Mouse (Mus musculus) naive thymus-derived CD4-positive, alpha-beta T cell, adult 2 months (primary cell): ENCODE measurements around the gene Enox1.
"Not testable (repeated sequence)": the region's sequence is repeated elsewhere in the genome, so short reads cannot be mapped to it uniquely, and the experiment has no call there.

Experiments
- DNase-seq: peaks from one replicate; pipeline ENCODE4 v3.0.0-alpha.2; 2011; ENCODE audit warnings: low read depth

Enox1 gene

DNA sequence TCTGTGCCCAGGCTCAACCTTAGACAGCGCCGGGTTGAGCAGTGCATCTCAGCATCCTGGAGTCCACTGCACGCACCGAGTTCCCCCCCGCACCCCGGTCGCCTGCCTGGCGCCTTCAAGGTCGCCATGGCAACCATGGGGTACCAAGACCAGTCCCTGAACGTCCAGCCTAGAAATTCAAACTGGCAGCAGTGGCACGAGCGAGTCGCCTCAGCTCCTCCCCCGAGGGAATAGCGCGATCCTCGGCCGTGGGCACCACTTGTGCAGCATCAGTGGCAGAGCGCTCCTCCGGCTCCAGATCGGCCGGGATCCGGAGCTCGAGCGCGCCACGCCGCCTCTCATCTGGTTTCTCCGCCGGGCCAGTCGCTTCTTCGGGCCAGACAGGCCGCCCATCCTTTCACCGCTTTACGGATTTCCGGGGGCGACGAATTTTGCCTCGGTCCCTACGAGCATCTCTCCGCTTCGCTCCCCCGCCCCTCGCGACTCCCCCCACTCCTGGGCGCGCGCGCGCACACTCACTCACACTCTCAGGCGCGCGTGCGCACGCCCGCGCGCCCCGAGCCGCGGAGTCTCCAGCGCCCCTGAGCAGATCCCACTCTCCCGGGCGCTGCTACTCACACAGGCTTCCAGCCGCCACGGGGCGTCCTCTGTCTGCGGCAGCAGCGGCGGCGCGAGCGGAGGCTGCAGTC, at the start of gene Enox1:
Gene Enox1 (plus strand): TSS at position 542 of the 689 bp plus-strand sequence.
- DNase-seq: no peak

DNA sequence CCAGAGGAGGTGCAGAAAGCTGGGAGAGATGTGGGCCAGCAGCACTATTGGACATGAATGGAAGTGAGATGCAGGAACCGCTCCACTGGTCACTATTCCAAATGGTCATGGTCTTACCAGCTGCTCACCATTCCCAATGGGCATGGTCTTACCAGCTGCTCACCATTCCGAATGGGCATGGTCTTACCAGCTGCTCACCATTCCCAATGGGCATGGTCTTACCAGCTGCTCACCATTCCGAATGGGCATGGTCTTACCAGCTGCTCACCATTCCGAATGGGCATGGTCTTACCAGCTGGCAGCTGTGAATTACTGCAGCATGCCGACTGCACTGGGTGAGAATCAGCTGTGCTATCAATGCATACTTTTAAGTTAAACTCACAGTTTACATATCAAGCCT, 45.9 kb upstream of the Enox1 start:
- DNase-seq: not testable (repeated sequence)

DNA sequence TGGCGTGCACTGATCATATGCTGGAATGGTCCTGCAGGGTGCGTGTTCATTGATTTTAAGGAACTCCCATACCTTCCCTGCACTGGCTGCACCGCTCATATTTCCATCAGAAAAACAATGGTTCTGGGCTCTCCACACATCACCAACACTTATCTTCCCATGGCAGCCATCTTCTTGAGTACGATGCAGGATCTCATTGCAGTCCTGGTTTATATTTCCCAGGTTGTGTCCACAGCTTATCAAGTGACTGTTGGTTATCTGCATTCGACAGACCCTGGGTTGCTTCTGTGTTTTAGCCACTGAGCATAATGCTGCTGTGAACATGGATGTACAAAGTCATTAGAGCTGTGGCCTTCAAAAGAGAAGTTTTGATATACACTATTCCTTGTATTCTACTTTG, 26.0 kb upstream of the Enox1 start:
- no peak for DNase-seq

DNA sequence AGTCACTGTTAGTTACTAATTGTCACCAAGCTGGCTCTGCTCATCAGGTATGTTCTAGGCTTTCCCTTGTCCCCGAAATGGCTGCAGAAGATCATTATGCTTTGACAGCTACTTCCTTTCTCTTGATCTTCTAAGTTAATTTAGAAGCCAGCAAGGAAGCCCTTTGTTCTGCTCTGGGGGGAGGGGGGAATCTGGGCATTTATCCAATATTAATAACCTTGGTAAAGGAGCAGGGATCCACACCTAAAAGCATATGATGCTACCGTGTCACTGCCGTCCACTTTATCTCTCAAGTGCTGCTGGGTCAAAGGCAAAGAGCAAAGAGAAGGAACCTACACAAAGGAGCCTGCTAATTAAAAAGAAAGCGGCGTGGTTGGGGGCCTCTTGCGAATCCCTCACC, 19.6 kb upstream of the Enox1 start:
- DNase-seq: no peak

DNA sequence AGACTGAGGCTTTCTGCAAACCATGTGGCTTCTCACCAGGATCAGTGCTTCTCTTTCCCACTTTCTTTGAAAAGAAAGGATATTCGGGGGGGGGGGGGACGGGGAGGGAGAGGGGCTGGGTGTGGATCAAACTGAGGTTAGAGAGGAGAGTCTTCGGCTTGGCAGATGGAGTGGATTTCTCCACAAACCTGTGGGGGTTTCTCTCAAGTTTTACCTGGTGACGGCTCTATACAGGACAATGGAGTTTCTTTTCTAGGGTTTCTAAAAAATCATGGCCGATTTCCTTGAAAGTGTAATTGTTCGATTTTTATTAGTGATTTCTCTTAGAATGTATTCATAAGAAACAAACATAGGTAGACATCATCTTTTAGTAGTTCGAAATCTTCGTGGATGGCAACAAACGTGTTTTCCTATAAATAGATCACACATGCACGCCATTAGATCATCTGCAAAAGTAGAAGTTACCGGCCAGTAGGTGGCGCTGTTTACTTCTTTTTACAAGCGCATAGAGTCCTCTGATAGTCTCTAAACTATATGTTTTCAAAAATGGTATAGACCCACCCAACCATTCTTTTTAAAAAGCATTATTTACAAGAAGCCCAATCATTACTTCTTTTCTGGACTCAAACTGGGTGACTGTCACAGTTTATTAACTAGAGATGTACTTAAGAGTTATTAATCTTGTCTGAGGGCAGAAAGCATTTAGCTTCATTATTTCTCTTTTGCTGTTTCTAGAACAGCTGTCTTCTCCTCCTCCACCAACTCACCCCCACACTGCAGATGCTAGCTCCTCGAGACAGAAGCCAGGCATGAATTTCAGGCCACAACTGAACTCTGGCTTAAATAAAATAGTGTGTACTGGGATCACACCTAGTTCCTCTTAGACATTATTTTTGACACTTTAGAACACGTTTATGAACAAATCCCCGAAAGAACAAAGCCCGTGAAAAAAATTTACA, 15.0 kb upstream of the Enox1 start:
- DNase-seq: peak; percentile 78

DNA sequence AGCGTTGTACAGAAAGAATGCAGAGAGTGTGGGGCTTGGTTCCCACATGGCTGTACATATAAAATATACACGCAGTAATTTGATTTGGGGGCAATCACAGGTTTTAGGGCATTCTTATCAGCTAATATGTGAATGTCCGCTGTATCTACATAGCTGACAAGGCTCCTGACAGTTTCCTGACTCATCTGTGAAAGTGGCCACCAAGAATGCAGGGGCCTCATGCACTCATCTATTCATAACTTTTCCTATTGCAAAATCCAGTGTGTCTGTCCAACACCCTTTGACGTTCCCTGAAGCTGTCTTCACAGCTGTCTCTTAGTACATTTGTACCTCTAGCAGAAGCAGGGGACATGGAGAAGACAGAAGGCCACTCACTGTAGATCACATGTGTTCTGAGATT, 11.5 kb upstream of the Enox1 start:
- DNase-seq: no peak

DNA sequence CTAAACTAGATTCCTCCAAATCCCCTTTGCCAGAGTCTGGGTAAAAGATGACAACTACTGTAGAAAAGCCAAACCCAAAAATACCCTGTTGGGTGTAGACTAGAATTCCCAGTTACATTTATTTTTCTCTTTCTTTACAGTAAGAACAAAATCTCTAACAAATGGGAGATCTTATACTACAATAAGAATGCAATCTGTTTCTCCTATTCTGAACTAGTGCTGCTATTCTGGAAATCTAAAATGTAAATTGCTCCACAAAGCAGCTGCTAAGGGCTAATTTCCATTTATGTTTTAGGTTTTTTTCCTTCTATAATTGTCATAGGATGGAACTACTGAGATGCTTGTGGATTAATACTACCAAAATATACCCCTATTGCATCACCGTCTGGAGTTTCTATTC, 8.9 kb upstream of the Enox1 start:
- DNase-seq: no peak

DNA sequence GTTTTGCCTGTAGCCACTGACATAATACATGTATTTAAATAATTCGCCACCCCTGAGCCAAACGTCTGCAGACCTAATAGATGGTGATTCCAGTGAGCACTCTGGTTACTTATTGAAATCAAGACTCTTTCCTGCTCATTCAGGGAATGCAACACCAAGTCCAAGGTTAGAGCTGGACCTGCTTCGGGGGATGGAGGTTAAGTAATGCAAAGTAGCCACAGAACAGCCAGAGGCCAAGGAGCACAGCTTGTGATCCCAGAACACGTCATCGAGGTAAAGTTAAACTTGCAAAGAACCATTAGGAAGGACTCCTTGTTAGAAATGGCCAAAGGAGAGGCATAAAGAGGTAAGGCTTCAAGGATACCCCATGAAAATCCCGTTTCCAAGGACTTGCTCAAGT, 6.0 kb upstream of the Enox1 start:
- no peak for DNase-seq

DNA sequence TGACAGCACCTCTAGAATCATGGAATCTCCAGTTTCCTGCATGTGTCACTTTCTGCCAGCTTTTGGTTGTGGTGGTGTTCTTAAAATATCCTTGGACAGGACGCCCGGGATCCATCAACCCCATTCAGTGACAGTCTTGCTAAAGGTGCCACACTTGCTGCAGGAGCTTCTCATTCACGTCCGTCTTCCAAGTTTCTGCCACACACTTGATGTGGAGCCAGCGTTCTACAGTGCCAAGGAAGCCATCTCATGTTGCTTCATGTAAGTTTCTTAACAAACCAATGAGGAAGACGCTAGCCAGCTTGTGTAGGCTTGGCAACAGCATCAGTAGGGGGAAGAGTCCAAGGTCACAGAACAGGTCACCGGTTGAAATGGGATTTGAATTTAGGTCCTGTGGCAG, 5.1 kb upstream of the Enox1 start:
- DNase-seq: no peak

DNA sequence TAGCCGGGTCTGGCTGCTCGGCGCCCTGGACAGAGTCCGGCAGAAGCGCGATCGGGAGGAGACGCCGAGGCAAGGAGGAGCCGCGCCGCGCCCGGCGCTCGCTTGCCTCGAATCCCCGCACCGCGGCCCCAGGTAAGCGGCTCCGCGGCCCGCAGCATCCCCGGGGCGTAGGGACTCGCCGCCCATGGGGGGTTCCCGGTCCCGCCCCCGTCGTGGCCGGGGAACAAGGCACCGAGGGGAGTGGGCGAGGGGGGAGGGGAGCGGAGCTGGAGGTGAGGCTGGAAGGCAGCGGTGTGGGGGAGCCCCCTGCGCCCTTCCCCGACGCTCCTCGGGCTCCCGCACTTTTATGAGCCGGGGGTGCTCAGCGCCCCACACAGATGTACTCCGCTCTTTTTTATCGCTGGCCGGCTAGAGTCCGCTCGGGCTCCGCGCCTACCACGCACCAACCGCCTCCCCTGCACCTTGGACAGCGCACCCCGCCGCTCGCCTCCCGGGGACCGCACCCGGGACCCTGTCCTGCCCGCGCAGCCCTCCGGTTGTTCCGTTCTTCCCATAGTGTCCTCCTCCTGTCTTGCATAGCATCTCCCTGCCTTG, 445 bp downstream of the Enox1 start:
- DNase-seq: no peak

DNA sequence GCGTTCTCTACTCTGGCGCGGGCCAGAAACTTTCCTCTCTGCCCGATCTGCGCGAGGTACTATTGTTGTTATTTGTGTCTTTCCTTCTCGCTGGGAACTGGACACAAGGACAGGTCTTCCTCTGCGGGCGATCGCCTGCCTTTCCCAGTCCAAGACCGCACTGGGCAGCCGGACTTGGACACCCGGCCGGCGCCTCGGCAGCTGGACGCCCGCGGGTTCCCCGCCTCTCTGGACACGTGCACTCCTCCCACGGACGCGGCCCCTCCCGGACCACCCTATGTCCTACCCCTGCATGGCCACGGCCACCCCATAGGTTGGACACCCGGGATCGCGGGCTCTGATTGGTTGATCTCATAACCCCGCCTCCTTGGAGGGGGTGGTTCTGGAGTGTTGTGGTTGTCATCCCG, 945 bp downstream of the Enox1 start:
- DNase-seq: no peak

DNA sequence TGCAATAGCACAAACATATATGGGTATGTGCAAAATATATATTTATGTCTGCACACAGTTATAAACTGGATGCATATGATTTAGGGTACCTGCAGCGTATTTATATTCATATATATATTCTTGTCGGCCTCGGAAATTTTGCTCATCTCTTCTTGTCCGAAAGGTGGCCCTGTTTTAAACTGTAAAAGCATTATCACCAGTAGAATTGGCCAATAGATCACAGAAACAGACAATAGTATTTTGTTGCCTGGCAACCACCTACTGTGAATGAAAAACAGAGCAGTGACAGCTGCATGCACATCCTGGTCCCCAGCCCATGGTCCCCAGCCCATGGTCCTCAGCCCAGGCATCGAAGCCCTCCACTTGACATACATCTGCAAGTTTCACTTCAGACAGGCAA, 2.8 kb downstream of the Enox1 start:
- no peak for DNase-seq

DNA sequence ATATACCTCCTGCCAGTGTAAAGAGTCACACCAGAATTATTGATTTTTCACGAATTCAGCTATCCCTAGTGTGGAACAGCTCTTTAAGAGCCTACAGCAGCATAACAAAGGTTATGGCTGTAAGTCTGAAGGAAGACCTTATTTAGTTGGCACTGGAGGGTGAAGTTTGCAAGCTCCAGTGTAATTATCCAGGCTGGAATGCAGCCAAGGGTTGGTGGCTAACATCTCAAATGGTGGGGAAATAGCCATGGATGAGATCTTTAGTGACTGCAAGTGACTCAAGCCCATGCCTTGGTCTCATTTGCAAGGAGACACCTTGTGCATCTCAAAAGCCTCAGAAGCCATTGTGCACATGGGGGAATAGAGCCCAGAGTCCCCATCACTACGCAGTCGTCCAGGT, 5.9 kb downstream of the Enox1 start:
- no peak for DNase-seq

DNA sequence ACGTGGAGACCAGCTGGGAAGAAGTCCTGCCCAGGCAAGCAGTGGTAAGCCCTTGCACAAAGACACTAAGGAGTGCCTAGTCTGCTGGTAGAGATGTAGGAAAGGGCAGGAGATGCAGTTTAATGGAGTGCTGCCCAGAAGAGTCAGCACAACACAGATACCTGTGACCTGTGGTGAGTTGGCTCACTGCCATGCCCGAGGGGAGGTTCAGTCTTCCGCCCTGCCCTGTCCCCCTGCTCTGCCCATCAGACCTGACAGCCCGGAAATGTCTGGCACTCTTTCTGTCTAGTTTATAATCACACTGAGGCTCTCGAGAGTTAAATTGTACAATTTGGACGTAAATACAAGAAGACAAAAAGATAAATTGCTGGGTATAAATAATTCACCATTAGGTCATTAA, 7.8 kb downstream of the Enox1 start:
- no peak for DNase-seq

DNA sequence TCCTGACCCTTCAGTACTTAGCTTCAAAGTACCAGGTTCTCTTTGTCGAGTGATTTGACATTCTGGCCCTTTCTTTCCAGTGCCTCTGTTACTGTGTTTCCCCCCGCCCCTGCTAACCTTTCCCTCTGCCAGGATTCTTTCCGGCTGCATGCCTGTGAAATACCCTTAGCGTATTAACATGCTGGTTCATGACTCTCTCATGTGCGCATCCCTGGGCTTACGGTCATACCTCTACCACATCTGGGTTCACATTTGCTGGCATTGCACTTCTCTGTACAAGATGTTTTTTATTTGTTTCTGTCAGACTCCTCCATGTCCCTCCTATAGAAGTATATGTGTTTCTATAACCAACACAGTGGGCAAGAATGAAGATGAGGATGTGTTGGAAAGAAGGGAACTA, 11.6 kb downstream of the Enox1 start:
- DNase-seq: no peak

DNA sequence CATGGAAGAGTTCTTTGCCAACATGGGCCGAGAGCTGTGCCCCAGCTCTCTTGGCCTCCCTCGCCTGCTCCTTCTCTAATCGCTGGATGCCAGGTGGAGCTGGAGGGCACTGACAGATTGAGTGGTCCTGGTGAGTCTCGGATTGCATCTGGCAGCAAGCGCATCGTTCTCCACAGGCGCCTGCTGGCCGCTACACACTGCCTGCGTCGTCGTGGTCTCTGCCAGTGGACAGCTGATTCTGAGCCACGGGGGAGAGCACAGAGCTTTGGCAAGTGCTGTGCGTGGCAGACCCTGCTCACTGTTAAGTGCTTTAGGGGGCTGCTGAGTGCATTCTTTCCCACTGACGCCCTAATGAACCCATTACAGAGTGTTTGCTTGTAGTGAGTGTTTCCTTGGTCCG, 17.9 kb downstream of the Enox1 start:
- no peak for DNase-seq

DNA sequence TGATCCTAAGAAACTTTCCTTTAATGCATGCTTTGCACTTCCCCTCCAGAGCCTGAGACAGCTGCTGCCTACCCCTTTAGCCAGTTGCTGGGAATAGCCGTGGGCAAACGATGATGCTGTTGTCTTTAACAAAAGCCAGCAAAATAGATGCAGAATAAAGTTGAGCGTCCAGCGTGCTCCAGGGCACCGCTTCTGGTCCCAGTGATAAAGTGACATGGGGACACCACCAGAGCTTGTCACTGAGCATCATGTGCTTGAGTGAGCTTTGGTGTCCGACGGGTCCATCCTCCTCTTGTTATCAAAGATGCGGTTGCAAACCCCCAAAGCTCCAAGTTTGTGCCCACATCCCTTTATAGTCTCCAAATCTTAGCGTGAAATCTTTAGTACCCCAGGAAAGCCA, 18.4 kb downstream of the Enox1 start:
- DNase-seq: no peak

DNA sequence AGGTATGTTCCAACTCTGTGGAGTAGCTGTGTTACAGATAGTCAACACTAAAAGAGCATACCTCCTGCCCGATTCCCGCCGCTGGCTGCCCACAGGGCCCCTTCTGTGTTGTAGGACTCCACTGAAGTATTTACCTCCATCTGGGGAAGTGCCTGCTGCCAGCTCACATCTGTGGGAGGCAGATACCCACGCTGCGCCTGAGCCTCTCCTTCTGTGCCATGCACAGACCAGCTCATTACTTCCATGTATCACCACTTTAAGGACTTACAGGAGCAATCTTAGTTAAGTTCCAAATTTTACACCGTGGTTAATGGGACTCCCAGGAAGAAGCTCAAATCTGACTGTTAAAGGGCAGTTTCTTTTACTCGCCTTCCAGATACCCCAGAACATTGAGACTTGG, 23.7 kb downstream of the Enox1 start:
- no peak for DNase-seq

DNA sequence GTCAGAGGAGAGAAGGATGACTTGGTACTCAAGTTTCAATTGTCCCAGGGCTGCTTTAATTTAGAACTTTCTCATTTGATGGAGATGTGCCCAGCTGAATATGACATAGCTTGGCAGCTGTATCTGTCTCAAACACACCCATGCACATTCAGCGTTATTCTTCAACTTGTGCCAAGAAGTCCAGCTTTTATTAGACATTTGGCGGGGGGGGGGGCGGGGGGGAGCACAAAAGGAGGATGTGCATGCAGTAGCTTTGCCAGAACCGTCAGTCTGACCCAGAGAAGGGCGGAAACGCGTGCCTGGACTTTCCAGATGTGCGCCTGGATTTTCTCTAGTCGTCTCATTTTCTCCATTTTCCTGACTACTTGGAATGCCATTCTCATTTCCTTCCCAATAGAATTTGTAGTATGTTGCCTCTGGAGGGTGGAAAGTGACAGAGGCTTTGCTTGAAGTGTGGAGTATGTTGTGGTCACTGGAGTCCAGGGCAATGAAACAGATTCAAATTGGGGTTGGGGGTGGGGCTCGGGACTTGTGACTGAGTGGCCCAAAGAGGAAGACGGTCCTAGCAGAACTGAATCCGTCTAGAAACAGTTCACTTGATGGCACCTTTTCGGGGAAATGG, 24.3 kb downstream of the Enox1 start:
- DNase-seq: no peak

DNA sequence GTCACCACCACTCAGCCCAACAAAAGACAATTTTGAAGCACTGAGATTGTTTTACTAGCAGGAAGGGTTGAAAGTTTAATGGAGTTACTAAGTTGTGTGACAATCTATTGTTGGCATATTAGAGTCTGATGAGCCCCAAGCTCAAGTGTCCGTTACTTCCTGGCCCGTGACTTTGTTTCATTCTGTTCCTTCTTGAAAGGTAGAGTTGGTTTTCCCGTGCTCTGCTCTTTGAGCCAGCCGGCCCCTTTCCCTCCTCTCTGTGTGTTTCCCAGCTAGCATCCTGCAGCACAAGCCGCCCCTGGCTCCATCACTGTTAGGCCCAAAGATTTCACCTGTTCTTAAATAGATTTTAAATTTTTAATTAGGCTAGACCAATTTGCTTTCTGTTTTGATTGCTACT, 26.9 kb downstream of the Enox1 start:
- DNase-seq: no peak

DNA sequence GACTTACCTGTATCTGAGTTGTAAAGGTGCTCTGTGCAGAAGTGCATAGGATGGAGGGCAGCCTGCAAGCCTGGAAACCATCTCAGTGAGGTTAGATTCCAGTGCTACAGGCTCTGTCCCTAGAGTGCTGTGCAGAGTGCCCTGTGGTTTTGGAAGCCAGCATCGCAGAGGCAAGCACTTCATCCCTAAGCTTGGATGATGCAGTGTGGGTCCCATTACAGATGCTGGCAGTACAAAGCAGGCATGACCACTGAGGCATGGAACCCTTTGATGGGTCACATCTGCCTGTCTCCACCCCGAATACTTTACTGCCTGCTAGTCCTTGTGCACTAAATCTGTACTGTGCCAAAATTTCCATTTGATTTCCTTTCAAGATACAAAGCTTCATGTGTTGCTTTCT, 33.6 kb downstream of the Enox1 start:
- DNase-seq: no peak

DNA sequence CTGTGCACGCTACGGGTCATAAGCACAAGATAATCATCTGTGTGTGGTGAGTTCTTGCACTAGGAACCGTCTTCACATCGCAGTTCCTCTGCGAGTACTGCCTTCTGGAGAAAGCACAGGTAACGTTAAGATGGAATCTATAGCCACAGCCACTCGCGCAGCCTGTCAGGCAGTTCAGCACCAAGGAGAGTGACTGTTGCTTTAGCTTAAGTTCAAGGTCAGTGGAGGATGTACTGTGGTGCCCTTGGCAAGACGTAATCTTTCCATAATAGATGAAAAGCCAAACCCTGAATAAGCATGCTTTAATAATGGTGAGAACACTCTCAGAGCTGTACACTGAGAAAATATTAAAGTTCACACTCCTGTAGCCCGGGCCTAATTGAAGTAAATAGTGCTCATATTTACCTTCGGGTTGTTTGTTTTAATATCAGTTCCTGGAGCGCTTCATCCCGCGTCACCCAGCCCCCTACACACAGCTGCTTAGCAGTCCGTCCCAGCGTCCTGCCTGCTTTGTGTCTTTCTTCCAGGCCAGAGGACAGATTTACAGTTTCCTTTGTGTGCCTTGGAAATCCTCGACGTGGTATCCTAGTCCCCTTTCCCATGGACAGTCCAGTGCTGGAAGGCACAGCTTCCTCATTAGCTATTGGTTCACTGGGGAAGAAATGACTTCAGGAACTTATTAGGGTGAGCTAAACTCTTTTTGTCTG, 38.9 kb downstream of the Enox1 start:
- DNase-seq: no peak
